Mouse (Mus musculus): ENCODE data around the gene Kiss1r. TPM values are rescaled to one million over a fixed set of nuclear protein-coding genes. Genes with fewer than 3 reads are reported as not detected.

Gene Kiss1r
- total and polyA plus RNA-seq, 3 experiments: 0.10 to 1.5 (median 0.25) TPM

- WGBS: 92% methylated on average over 4 of the region's 4 CpGs
- TF ChIP-seq POLR2A (IDR thresholded peaks at IDR 0.05; ENCODE audit: insufficient read depth, low read depth, low read length): no peak
- TF ChIP-seq EP300 (IDR thresholded peaks at IDR 0.05; ENCODE audit: insufficient read depth, low read depth, low read length): no peak
- TF ChIP-seq CTCF (IDR thresholded peaks at IDR 0.05): no peak
- no peak for DNase-seq
- Histone ChIP-seq H3K36me3 (ENCODE audit: control insufficient read depth, insufficient read depth, low read length) (no peaks in the 10 kb centered on the region), H3K27me3 (ENCODE audit: control insufficient read depth, insufficient read depth, low read length) (no peaks in the 10 kb centered on the region), H3K9ac (ENCODE audit: low read depth, low read length) (no peak within 1 kb of the TSS), H3K27ac (peak within 1 kb of the TSS; percentile 100; the same call in 1 of the 2 replicates), H3K4me1 (ENCODE audit: control insufficient read depth, insufficient read depth, low read length) (peaks cover 8% of the 10 kb centered on the region), H3K4me3 (no peak within 1 kb of the TSS), H3K79me2 (replicated peaks; ENCODE audit: control insufficient read depth, insufficient read depth, low read length) (no peaks in the 10 kb centered on the region)
- intact Hi-C loops (cut with DNase I): no loop called here
Observed at GRCm38 (mm10) chr10:79910556-79910955, 6.2 kb upstream of the Kiss1r start, which contains the start of gene Gm26602. Gene Gm26602 (plus strand): TSS chr10:79910856.

- TF ChIP-seq EP300 (IDR thresholded peaks at IDR 0.05; ENCODE audit: insufficient read depth, low read depth, low read length) (no peak), POLR2A (IDR thresholded peaks at IDR 0.05; ENCODE audit: insufficient read depth, low read depth, low read length) (no peak), CTCF (IDR thresholded peaks at IDR 0.05) (no peak)
- intact Hi-C loops (cut with DNase I): no loop called here
- 0 out of 2 replicates have a peak, but pooled peaks cover 4% of the 10 kb centered on the region for H3K79me2 ChIP-seq (replicated peaks; ENCODE audit: control insufficient read depth, insufficient read depth, low read length)
- no peaks in the 10 kb centered on the region for H3K36me3 ChIP-seq (ENCODE audit: control insufficient read depth, insufficient read depth, low read length)
- no peaks in the 10 kb centered on the region for H3K27me3 ChIP-seq (ENCODE audit: control insufficient read depth, insufficient read depth, low read length)
- no peak for DNase-seq
- 80% methylated on average over 20 of the region's 20 CpGs for WGBS
- H3K27ac ChIP-seq: no peak overlapping the region
- no peak overlapping the region for H3K9ac ChIP-seq (ENCODE audit: low read depth, low read length)
- no peak overlapping the region for H3K4me3 ChIP-seq
- H3K4me1 ChIP-seq (ENCODE audit: control insufficient read depth, insufficient read depth, low read length): peaks cover 15% of the 10 kb centered on the region
Observed at GRCm38 (mm10) chr10:79912412-79912811, 4.4 kb upstream of the Kiss1r start.

GRCm38 (mm10) chr10:79914131-79914947 is 2.4 kb upstream of the Kiss1r start:
- no peak for DNase-seq
- peaks cover 13% of the 10 kb centered on the region for H3K4me1 ChIP-seq (ENCODE audit: control insufficient read depth, insufficient read depth, low read length)
- no peak overlapping the region for H3K27ac ChIP-seq
- 0 out of 2 replicates have a peak, but pooled peaks cover 6% of the 10 kb centered on the region for H3K27me3 ChIP-seq (ENCODE audit: control insufficient read depth, insufficient read depth, low read length)
- TF ChIP-seq CTCF (IDR thresholded peaks at IDR 0.05): no peak
- TF ChIP-seq EP300 (IDR thresholded peaks at IDR 0.05; ENCODE audit: insufficient read depth, low read depth, low read length): no peak
- no peak for TF ChIP-seq POLR2A (IDR thresholded peaks at IDR 0.05; ENCODE audit: insufficient read depth, low read depth, low read length)
- H3K4me3 ChIP-seq: no peak overlapping the region
- H3K9ac ChIP-seq (ENCODE audit: low read depth, low read length): no peak overlapping the region
- intact Hi-C loops (cut with DNase I): no loop called here
- 62% methylated on average over 11 of the region's 11 CpGs for WGBS
- H3K36me3 ChIP-seq (ENCODE audit: control insufficient read depth, insufficient read depth, low read length): no peaks in the 10 kb centered on the region
- H3K79me2 ChIP-seq (replicated peaks; ENCODE audit: control insufficient read depth, insufficient read depth, low read length): 0 out of 2 replicates have a peak, but pooled peaks cover 4% of the 10 kb centered on the region

GRCm38 (mm10) chr10:79914948-79915596 is 1.7 kb upstream of the Kiss1r start:
- intact Hi-C loops (cut with DNase I): no loop called here
- H3K9ac ChIP-seq (ENCODE audit: low read depth, low read length): no peak overlapping the region
- DNase-seq: no peak

GRCm38 (mm10) chr10:79916081-79916480 is 690 bp upstream of the Kiss1r start:
- WGBS: 12% methylated on average over 8 of the region's 8 CpGs
- Histone ChIP-seq H3K9ac (ENCODE audit: low read depth, low read length) (peak overlapping the region; percentile 86), H3K4me1 (ENCODE audit: control insufficient read depth, insufficient read depth, low read length) (peaks cover 10% of the 10 kb centered on the region), H3K79me2 (replicated peaks; ENCODE audit: control insufficient read depth, insufficient read depth, low read length) (0 out of 2 replicates have a peak, but pooled peaks cover 4% of the 10 kb centered on the region), H3K27me3 (ENCODE audit: control insufficient read depth, insufficient read depth, low read length) (peaks cover 13% of the 10 kb centered on the region), H3K4me3 (peak overlapping the region; percentile 84), H3K27ac (peak overlapping the region; percentile 91), H3K36me3 (ENCODE audit: control insufficient read depth, insufficient read depth, low read length) (no peaks in the 10 kb centered on the region)
- intact Hi-C loops (cut with DNase I): no loop called here
- DNase-seq: no peak
- TF ChIP-seq CTCF (IDR thresholded peaks at IDR 0.05) (no peak), EP300 (IDR thresholded peaks at IDR 0.05; ENCODE audit: insufficient read depth, low read depth, low read length) (no peak), POLR2A (IDR thresholded peaks at IDR 0.05; ENCODE audit: insufficient read depth, low read depth, low read length) (no peak)

More at GRCm38 (mm10) chr10:79914948-79915596, 1.7 kb upstream of the Kiss1r start:
- Histone ChIP-seq H3K4me1 (ENCODE audit: control insufficient read depth, insufficient read depth, low read length) (peaks cover 10% of the 10 kb centered on the region), H3K79me2 (replicated peaks; ENCODE audit: control insufficient read depth, insufficient read depth, low read length) (0 out of 2 replicates have a peak, but pooled peaks cover 4% of the 10 kb centered on the region), H3K27ac (no peak overlapping the region), H3K36me3 (ENCODE audit: control insufficient read depth, insufficient read depth, low read length) (no peaks in the 10 kb centered on the region), H3K27me3 (ENCODE audit: control insufficient read depth, insufficient read depth, low read length) (0 out of 2 replicates have a peak, but pooled peaks cover 7% of the 10 kb centered on the region), H3K4me3 (no peak overlapping the region)
- TF ChIP-seq POLR2A (IDR thresholded peaks at IDR 0.05; ENCODE audit: insufficient read depth, low read depth, low read length): no peak
- TF ChIP-seq CTCF (IDR thresholded peaks at IDR 0.05): no peak
- no peak for TF ChIP-seq EP300 (IDR thresholded peaks at IDR 0.05; ENCODE audit: insufficient read depth, low read depth, low read length)
- WGBS: 45% methylated on average over 7 of the region's 7 CpGs

Measured in heart, adult 2 months (tissue).